Mouse (Mus musculus): ENCODE results near the gene Kif23.

DNA sequence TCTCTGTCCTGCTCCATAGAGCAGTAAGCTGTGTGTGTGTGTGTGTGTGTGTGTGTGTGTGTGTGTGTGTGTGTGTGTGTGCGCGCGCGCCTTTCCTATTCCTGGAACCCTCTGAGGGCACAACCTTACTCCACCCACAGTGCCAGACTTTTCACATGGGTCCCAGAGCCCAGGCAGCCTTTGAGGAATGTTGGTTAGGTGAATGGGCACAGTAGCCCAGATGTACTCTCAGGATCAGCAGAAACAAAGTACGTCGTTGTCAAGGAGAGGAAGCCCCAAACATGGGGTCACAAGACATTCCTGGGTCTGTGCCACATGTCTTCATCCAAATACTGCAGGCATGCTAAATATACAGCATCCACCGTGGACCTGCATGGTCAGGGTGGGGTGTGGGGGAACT lies 19.4 kb upstream of the Kif23 start:
- no peak for TF ChIP-seq CTCF (IDR thresholded peaks at IDR 0.05)
- TF ChIP-seq POLR2A (IDR thresholded peaks at IDR 0.05; ENCODE audit: insufficient read depth, low read depth, low read length): no peak
